Mouse (Mus musculus) small intestine, adult 2 months (tissue): ENCODE results near the gene Top2a.

ENCODE experiments used
- CTCF ChIP-seq: fragments of 200-500 bp; IDR thresholded peaks from 2 replicates; pipeline ENCODE4 v1.5.1; 2012; ENCODE audit warnings: low read depth, mild to moderate bottlenecking, control low read depth, inconsistent platforms, low read length, moderate library complexity, mixed read lengths; ENCODE audit not compliant: insufficient replicate concordance, insufficient read length; ENCODE audit errors: extremely low read depth
- POLR2A ChIP-seq: fragments of 200-500 bp; IDR thresholded peaks from 2 replicates; pipeline ENCODE4 v1.6.1; 2012; ENCODE audit warnings: low read depth, mild to moderate bottlenecking, control low read depth, inconsistent platforms, low read length, moderate library complexity

DNA sequence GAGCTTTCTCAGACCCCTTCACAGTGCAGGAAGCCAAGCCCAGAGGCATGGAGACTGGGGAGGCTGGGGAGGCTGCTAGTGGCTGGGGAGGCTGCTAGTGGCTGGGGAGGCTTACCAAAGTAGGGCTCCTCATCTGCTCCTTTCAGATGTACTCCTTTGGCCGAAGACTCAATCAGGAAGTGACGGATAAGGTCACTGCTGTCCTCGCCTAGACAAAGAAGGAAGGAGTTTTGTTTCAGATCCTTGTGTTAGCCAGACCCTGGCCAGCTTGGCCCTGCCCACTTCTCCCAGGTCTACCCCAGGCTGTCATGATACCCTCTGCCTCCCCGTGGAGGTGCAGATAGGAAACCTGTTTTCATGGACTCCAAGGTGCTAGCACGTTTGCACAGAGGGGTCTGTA, 49.8 kb upstream of the Top2a start:
- TF ChIP-seq POLR2A (no peak), CTCF (no peak)
